Mouse (Mus musculus) stomach, embryonic 15.5 days (tissue): ENCODE data around the gene Pecr. TPM values are rescaled to one million over a fixed set of nuclear protein-coding genes. Genes with fewer than 3 reads are reported as not detected.
"Not testable (repeated sequence)": the region's sequence is repeated elsewhere in the genome, so short reads cannot be mapped to it uniquely, and the experiment has no call there.

Source experiments
- ATAC-seq: fragments of 200-750 bp; cut with Nextera tagmentation; 2 replicates; pipeline ENCODE4 v1.8.0; 2017; ENCODE audit warnings: low read depth, moderate number of reproducible peaks, moderate TSS enrichment; ENCODE audit not compliant: insufficient read depth, low FRiP score
- H3K27ac ChIP-seq: fragments of 300-500 bp; sonication (generic); 2 replicates; pipeline ENCODE4 v1.5.1; 2015; ENCODE audit warnings: mild to moderate bottlenecking, inconsistent platforms
- H3K27me3 ChIP-seq: fragments of 300-500 bp; sonication (generic); replicated peaks from 2 replicates; pipeline ENCODE4 v1.6.1; 2015; ENCODE audit warnings: inconsistent platforms
- H3K36me3 ChIP-seq: fragments of 300-500 bp; sonication (generic); 2 replicates; pipeline ENCODE4 v1.6.1; 2015; ENCODE audit warnings: inconsistent platforms
- H3K4me1 ChIP-seq: fragments of 300-500 bp; sonication (generic); 2 replicates; pipeline ENCODE4 v1.6.1; 2015; ENCODE audit warnings: inconsistent platforms
- H3K4me2 ChIP-seq: fragments of 300-500 bp; sonication (generic); 2 replicates; pipeline ENCODE4 v1.6.1; 2015; ENCODE audit warnings: mild to moderate bottlenecking, inconsistent platforms
- H3K4me3 ChIP-seq: fragments of 300-500 bp; sonication (generic); replicated peaks from 2 replicates; pipeline ENCODE4 v1.5.1; 2015; ENCODE audit warnings: inconsistent platforms
- H3K9ac ChIP-seq: fragments of 300-500 bp; sonication (generic); 2 replicates; pipeline ENCODE4 v1.6.1; 2015; ENCODE audit warnings: inconsistent platforms
- H3K9me3 ChIP-seq: fragments of 300-500 bp; sonication (generic); 2 replicates; pipeline ENCODE4 v1.6.1; 2016; ENCODE audit warnings: inconsistent platforms
- WGBS: fragments of 180-500 bp; shearing (Covaris S2); methylation state at CpG from one replicate; pipeline ENCODE4 v1.1.7; 2015; 5-methylcytosine and 5-hydroxymethylcytosine counted together
- polyA plus RNA-seq: library from polyadenylated mRNA; unstranded; fragments of >200 nt; fragmentation: Nextera tagmentation; extraction: Ambion mirVana; gene quantifications from 2 replicates; pipeline ENCODE4 v1.2.1, GENCODE M21; 2015

The Pecr gene
- polyA plus RNA-seq, 1 experiment from 2014 or later, result 47.1 TPM

DNA sequence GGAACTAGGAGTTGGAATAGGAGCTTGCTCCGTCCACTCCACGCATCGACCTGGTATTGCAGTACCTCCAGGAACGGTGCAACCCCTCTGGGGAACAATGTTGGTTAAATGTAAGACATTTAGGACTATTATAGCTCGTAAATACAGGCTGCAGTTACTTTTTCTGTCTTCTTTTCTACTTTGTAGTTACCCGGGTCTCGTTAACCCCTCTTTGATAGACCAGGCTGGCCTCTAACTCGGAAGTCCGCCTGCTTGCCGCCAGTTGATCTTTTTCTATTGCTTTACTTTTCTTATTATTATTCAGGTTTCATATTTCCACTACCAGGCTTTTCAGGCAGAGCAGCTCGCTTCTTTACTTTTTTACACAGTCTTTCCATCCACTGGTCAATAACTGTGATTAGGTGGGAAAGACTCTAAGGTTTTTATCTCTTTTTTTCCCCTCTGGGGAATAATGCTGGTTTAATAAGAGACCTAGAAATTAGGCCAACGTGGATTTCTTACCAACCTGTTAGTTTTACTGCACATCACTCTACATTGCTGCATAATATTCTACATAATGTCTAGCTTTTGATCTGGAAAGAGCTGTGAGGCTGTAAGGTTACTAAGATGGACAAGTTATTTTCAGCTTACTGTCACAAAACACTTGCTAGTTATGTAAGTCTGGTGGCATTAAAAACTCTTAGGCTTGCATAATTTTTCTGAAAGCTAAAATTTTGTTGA, 39.6 kb downstream of the Pecr start:
- Histone ChIP-seq H3K27ac (peak overlapping the region; percentile 99), H3K4me2 (peak overlapping the region; percentile 69), H3K4me3 (peak overlapping the region; percentile 48), H3K9ac (no peak overlapping the region), H3K9me3 (no peaks in the 10 kb centered on the region), H3K36me3 (no peaks in the 10 kb centered on the region), H3K4me1 (no peaks in the 10 kb centered on the region), H3K27me3 (no peaks in the 10 kb centered on the region)
- peak; percentile 90 for ATAC-seq
- WGBS, result under 1% methylated on average over 12 of the region's 12 CpGs

DNA sequence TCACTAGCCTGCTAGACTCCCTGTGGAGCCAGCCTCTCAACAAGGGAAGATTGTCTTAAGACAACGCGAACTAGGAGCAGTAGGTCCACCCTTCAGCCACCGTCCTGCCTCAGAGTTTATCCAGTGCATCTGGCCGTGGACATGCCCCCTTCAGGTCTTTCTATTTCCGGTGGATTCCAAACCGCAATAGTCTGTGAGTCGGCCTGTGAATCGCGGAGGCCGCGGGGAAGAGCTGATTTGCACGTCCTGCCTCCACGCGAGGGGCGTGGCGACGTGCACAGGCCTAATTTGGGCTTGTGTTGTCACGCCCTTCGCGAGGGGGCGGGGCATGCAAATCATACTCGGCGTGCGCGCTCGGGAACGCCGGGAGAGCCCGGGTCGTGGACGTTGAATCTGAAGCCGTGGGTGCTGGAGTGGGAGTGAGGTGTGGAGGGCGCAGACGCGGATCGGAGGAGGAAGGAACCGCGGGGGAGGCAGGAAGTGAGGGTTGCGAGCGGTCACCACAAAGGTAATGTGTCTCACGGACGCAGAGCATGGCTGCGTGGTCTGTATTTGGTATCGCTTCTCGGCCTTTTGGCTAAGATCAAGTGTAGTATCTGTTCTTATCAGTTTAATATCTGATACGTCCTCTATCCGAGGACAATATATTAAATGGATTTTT, 40.3 kb downstream of the Pecr start:
- H3K4me3 ChIP-seq, result peak overlapping the region; percentile 48
- peak overlapping the region; percentile 69 for H3K4me2 ChIP-seq
- no peaks in the 10 kb centered on the region for H3K36me3 ChIP-seq
- H3K9me3 ChIP-seq, result no peaks in the 10 kb centered on the region
- ATAC-seq, result peak; percentile 94
- no peaks in the 10 kb centered on the region for H3K27me3 ChIP-seq
- under 1% methylated on average over 47 of the region's 47 CpGs for WGBS
- H3K27ac ChIP-seq, result peak overlapping the region; percentile 99
- no peaks in the 10 kb centered on the region for H3K4me1 ChIP-seq
- peak overlapping the region; percentile 73 for H3K9ac ChIP-seq

DNA sequence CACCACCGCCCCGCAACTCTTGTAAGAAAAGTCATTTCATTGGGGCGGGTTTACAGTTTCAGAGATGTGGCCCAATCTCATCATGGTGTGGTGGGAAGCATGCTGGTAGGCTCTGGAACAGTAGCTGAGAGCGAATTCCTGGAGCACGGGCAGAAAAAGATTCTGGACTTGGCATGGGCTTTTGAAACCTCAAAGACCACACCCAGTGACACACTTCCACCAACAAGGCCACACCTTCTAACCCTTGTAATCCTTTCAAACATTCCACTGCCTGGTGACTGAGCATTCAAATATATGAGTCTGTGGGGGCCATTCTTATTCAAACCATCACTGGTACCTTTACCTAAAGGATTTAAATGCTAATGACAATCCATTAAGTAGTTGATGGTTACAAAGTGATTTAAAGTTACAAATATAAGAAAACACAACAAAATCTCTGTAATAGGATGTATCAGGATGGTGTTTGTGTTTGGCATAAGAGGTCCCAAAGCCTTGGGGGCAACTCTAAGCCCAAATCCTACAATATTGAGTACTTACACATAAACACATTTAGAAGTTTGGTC, 41.5 kb downstream of the Pecr start:
- Histone ChIP-seq H3K27me3 (no peaks in the 10 kb centered on the region), H3K9ac (no peak overlapping the region), H3K4me1 (peaks cover 3% of the 10 kb centered on the region; the same call in 1 of the 2 replicates), H3K4me2 (no peak overlapping the region), H3K27ac (no peak overlapping the region), H3K9me3 (no peaks in the 10 kb centered on the region), H3K36me3 (no peaks in the 10 kb centered on the region), H3K4me3 (no peak overlapping the region)
- no peak for ATAC-seq
- 85% methylated on average over 5 of the region's 5 CpGs for WGBS

DNA sequence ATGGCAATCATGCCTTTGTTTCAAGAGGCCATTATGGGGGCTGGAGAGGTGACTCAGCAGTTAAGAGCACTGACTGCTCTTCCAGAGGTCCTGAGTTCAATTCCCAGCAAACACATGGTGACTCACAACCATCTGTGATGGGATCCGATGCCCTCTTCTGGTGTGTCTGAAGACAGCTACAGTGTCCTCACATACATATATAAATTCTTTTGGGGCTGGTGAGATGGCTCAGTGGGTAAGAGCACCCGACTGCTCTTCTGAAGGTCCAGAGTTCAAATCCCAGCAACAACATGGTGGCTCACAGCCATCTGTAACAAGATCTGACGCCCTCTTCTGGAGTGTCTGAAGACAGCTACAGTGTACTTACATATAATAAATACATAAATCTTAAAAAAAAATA, 45.0 kb downstream of the Pecr start:
- H3K4me2 ChIP-seq, H3K4me1 ChIP-seq, H3K9ac ChIP-seq, H3K4me3 ChIP-seq, H3K9me3 ChIP-seq, ATAC-seq, H3K27ac ChIP-seq, H3K36me3 ChIP-seq: not testable (repeated sequence)
- peaks cover 11% of the 10 kb centered on the region; the same call in 1 of the 2 replicates for H3K27me3 ChIP-seq
- WGBS, result 82% methylated on average over 3 of the region's 3 CpGs

DNA sequence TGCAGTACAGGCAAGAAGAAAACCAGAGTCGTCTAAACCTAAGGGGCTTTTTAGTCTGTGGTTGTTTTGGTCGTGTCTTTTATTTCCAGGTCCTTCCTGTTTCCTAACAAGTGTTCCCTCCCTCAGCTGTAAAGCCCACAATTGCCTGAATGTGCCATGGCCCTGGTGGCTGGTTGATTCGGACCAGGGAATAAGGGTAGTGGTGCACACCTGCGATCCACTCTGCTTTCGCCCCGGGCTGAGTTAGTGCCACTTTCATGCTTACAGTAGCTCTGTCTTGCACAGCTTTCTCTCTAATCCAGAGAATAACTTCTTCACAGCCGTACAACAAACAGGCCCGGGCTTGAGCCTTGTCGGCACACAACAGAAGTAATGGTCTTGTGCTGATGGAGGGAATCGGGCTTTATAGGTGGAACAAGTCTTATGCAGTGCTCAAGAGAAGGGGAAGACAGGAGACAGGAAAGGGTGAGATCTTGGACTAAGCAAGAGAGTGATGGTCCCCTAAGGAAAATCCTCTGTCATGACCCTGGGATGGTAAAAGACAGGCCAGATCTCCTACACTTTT, 46.0 kb downstream of the Pecr start:
- Histone ChIP-seq H3K4me2 (peak overlapping the region; percentile 17; the same call in 1 of the 2 replicates), H3K27me3 (peaks cover 11% of the 10 kb centered on the region; the same call in 1 of the 2 replicates), H3K4me1 (peaks cover 3% of the 10 kb centered on the region; the same call in 1 of the 2 replicates), H3K27ac (no peak overlapping the region), H3K4me3 (no peak overlapping the region), H3K36me3 (no peaks in the 10 kb centered on the region), H3K9me3 (no peaks in the 10 kb centered on the region), H3K9ac (no peak overlapping the region)
- WGBS, result 56% methylated on average over 10 of the region's 10 CpGs
- ATAC-seq, result no peak

DNA sequence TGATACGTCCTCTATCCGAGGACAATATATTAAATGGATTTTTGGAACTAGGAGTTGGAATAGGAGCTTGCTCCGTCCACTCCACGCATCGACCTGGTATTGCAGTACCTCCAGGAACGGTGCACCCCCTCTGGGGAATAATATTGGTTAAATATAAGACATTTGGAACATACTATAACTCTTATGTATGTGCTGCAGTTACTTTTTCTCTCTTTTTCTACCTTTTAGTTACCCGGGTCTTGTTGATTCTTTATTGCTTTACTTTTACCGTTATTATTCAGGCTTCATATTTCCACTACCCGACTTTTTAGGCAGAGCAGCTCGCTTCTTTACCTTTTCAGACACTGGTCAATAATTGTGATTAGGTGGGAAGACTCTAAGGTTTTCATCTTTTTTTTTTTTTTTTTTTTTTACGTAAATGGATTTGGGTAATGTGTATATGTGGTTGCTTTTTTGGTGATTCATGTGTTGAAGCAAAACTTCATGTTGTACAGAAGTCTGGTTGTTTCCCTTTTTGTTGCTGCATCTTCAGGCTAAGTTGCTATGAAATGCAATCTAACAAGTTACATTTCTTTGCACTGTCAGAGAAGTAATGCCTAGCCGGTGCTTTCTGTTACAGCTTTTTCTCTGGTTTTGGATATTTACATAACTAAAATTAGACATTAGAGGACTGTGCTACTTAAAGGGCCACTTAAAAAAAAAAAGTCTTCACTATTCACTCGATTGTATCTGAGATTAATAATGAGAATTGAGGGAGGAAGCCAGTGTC, 46.9 kb downstream of the Pecr start:
- ATAC-seq, result peak; percentile 76
- Histone ChIP-seq H3K4me1 (peaks cover 3% of the 10 kb centered on the region; the same call in 1 of the 2 replicates), H3K4me2 (peak overlapping the region; percentile 17; the same call in 1 of the 2 replicates), H3K27me3 (peaks cover 11% of the 10 kb centered on the region; the same call in 1 of the 2 replicates), H3K4me3 (no peak overlapping the region), H3K27ac (no peak overlapping the region), H3K9me3 (no peaks in the 10 kb centered on the region), H3K9ac (no peak overlapping the region), H3K36me3 (no peaks in the 10 kb centered on the region)
- 2% methylated on average over 13 of the region's 13 CpGs for WGBS

DNA sequence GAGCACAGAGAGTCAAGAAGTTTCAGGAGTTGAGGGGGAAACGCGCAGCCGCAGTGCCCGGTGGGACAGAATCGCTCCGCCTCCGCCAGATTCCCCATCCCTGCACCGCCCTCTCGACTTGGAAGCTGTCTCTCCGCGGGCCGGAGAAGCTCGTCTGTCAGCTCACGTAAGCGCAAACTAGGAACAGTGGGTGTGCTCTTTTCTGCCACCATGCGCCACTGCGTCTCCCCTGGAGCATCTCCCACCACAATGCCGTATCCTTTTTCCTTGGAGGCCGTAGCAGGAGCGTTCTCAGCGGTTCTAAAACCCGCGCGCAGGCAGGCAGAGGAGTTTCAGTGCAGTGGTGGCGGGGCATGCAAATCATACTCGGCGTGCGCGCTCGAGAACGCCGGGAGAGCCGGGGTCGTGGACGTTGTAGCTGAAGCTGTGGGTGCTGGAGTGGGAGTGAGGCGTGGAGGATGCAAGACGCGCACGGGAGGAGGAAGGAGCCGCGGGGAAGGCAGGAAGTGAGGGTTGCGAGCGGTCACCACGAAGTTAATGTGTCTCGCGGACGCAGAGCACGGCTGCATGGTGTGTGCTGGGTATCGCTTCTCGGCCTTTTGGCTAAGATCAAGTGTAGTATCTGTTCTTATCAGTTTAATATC, 47.6 kb downstream of the Pecr start:
- not testable (repeated sequence) for H3K36me3 ChIP-seq, H3K9me3 ChIP-seq, H3K4me1 ChIP-seq
- H3K4me2 ChIP-seq, result peak overlapping the region; percentile 76
- ATAC-seq, result peak; percentile 89
- H3K9ac ChIP-seq, result peak overlapping the region; percentile 37; the same call in 1 of the 2 replicates
- WGBS, result under 1% methylated on average over 38 of the region's 50 CpGs
- H3K27me3 ChIP-seq, result peaks cover 11% of the 10 kb centered on the region; the same call in 1 of the 2 replicates
- H3K27ac ChIP-seq, result peak overlapping the region; percentile 88
- H3K4me3 ChIP-seq, result peak overlapping the region; percentile 58

DNA sequence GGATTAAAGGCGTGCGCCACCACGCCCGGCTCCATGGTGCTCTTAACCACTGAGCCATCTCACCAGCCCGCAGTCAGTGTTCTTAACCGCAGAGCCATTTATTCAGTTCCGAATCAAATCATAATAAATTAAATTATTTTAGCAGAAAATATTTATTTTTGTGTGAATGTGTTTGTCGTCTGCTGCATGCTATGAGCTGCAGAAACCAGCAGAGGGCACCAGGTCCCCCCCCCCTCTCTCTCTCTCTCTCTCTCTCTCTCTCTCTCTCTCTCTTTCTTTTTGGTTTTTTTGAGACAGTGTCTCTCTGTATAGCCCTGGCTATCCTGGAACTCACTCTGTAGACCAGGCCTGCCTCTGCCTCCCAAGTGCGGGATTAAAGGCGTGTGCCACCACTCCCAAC, 51.5 kb downstream of the Pecr start:
- not testable (repeated sequence) for H3K9me3 ChIP-seq, H3K4me3 ChIP-seq, H3K36me3 ChIP-seq, H3K27ac ChIP-seq, H3K4me2 ChIP-seq, H3K9ac ChIP-seq, H3K4me1 ChIP-seq, ATAC-seq
- WGBS, result 76% methylated on average over 10 of the region's 10 CpGs
- peaks cover 11% of the 10 kb centered on the region; the same call in 1 of the 2 replicates for H3K27me3 ChIP-seq

DNA sequence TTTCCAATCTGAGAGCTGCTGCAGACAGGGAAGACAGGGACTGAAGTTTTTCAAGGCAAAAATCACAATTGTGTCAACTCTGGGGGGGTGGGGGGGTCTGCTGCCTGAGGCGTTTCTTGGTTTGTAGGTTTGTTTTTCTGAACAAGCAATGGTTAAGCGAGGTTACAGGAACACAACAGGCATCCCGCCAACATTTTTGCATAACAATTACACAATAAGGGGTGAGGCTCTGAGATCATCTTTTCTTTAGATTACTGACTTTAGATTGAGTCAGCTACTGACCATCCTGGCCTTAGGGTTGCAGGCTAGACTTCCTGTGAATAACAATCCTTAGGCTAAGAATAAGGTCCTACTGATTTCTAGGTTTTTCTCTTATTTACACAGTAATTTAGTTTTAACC, 55.1 kb downstream of the Pecr start:
- no peak overlapping the region for H3K4me2 ChIP-seq
- H3K4me3 ChIP-seq, result no peak overlapping the region
- H3K36me3 ChIP-seq, result no peaks in the 10 kb centered on the region
- 34% methylated on average over 3 of the region's 3 CpGs for WGBS
- no peaks in the 10 kb centered on the region for H3K9me3 ChIP-seq
- H3K9ac ChIP-seq, result no peak overlapping the region
- H3K27me3 ChIP-seq, result peaks cover 5% of the 10 kb centered on the region; the same call in 1 of the 2 replicates
- H3K27ac ChIP-seq, result no peak overlapping the region
- H3K4me1 ChIP-seq, result no peaks in the 10 kb centered on the region
- ATAC-seq, result no peak

DNA sequence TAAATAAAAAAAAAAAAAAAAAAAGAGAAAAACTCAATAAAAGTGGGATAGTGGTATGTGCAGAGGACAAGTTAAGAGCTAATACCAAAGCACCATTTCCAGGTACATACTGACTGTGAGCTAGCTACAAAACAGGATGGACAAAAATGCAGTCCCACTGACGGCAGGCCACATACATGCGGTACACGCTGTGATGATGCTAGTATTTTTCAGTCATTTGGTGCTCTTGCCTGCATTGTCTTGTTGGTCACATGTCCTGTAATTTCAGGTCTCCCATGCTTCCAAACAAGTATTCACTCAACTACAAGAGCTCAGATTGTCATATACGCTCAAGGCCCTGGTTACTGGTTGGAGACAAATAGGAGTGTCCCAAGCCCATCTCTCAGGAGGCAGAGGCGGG, 56.6 kb downstream of the Pecr start:
- no peak overlapping the region for H3K4me2 ChIP-seq
- no peak overlapping the region for H3K9ac ChIP-seq
- no peak overlapping the region for H3K27ac ChIP-seq
- H3K4me3 ChIP-seq, result no peak overlapping the region
- no peaks in the 10 kb centered on the region for H3K36me3 ChIP-seq
- WGBS, result 84% methylated on average over 5 of the region's 5 CpGs
- no peaks in the 10 kb centered on the region for H3K9me3 ChIP-seq
- no peaks in the 10 kb centered on the region for H3K4me1 ChIP-seq
- ATAC-seq, result no peak
- H3K27me3 ChIP-seq, result peaks cover 11% of the 10 kb centered on the region

DNA sequence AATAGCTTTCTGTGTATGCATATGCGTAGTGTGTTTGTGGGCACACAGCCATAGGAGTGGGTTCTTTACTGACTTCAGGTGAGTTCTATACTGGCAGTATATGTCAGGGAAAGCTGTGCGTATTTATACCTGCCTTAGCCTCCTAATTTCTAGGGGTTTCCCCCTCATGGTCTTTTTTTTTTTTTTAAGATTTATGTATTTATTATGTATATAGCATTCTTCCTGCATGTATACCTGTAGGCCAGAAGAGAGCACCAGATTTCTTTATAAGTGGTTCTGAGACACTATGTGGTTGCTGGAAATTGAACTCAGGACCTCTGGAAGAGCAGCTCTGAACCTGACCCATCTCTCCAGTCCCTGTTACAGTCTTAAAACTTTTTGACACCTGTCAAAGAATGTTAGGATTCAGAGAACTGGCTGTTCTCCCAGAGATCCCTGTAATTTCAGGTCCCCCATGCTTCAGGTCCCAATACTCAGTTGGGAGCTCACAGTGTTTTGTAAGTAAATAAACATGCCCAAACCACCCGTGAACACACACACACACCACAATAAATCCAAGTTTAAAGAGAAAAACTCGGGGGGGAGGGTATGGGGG, 57.1 kb downstream of the Pecr start:
- H3K27me3 ChIP-seq, result peaks cover 11% of the 10 kb centered on the region
- H3K9ac ChIP-seq, result no peak overlapping the region
- H3K27ac ChIP-seq, result peak overlapping the region; percentile 27; the same call in 1 of the 2 replicates
- H3K36me3 ChIP-seq, result no peaks in the 10 kb centered on the region
- ATAC-seq, result no peak
- no peak overlapping the region for H3K4me2 ChIP-seq
- WGBS, result 29% methylated on average over 4 of the region's 4 CpGs
- H3K9me3 ChIP-seq, result no peaks in the 10 kb centered on the region
- H3K4me3 ChIP-seq, result no peak overlapping the region
- H3K4me1 ChIP-seq, result no peaks in the 10 kb centered on the region
